Mouse (Mus musculus) heart, postnatal 0 days (tissue): Measurements from ENCODE around the gene Ttc7b. TPM values are rescaled to one million over a fixed set of nuclear protein-coding genes. Genes with fewer than 3 reads are reported as not detected.

ENCODE experiments used
- ATAC-seq: fragments of 200-750 bp; cut with Nextera tagmentation; 2 replicates; pipeline ENCODE4 v1.8.0; 2017; ENCODE audit warnings: low read depth, moderate number of reproducible peaks, moderate library complexity; ENCODE audit not compliant: insufficient read depth
- DNase-seq: peaks from one replicate; pipeline ENCODE4 v3.0.0-alpha.2; 2016; ENCODE audit warnings: low spot score
- H3K27ac ChIP-seq: fragments of 300-500 bp; sonication (generic); 2 replicates; pipeline ENCODE4 v1.5.1; 2014; ENCODE audit warnings: low read depth, mild to moderate bottlenecking
- H3K27me3 ChIP-seq: fragments of 300-500 bp; sonication (generic); 2 replicates; pipeline ENCODE4 v1.6.1; 2014; ENCODE audit warnings: low read length, mixed read lengths; ENCODE audit not compliant: control insufficient read depth, insufficient read depth
- H3K36me3 ChIP-seq: fragments of 300-500 bp; sonication (generic); replicated peaks from 2 replicates; pipeline ENCODE4 v1.6.1; 2014; ENCODE audit warnings: low read length, mixed read lengths; ENCODE audit not compliant: control insufficient read depth, insufficient read depth
- H3K4me1 ChIP-seq: fragments of 300-500 bp; sonication (generic); 2 replicates; pipeline ENCODE4 v1.6.1; 2014; ENCODE audit warnings: antibody characterized with exemption; ENCODE audit not compliant: control insufficient read depth, insufficient read depth
- H3K4me2 ChIP-seq: fragments of 300-500 bp; sonication (generic); 2 replicates; pipeline ENCODE4 v1.6.1; 2014; ENCODE audit warnings: low read depth, mild to moderate bottlenecking, low read length, moderate library complexity
- H3K4me3 ChIP-seq: fragments of 300-500 bp; sonication (generic); 2 replicates; pipeline ENCODE4 v1.5.1; 2014; ENCODE audit warnings: low read depth, low read length
- H3K9ac ChIP-seq: fragments of 300-500 bp; sonication (generic); replicated peaks from 2 replicates; pipeline ENCODE4 v1.6.1; 2014; ENCODE audit warnings: low read depth, low read length, mixed read lengths
- H3K9me3 ChIP-seq: fragments of 300-500 bp; sonication (generic); replicated peaks from 2 replicates; pipeline ENCODE4 v1.6.1; 2016; ENCODE audit warnings: low read length; ENCODE audit not compliant: control insufficient read depth
- CTCF ChIP-seq: IDR thresholded peaks from 2 replicates; pipeline ENCODE4 v1.5.1; 2016; ENCODE audit warnings: antibody characterized with exemption, control low read depth, low read depth
- EP300 ChIP-seq: IDR thresholded peaks from 2 replicates; pipeline ENCODE4 v1.6.1; 2016; ENCODE audit warnings: antibody characterized with exemption, low read depth
- WGBS: fragments of 180-500 bp; shearing (Covaris S2); extraction: QIAGEN DNeasy Blood & Tissue Kit; methylation state at CpG from one replicate; pipeline ENCODE4 v1.1.7; 2014; 5-methylcytosine and 5-hydroxymethylcytosine counted together
- polyA plus RNA-seq: library from polyadenylated mRNA; unstranded; fragments of >200 nt; fragmentation: Nextera tagmentation; extraction: Ambion mirVana; gene quantifications from 2 replicates; pipeline ENCODE4 v1.2.1, GENCODE M21; 2015
- total RNA-seq: library from RNA; depleted of rRNA; stranded (reverse); fragments of >200 nt; gene quantifications from 2 replicates; pipeline ENCODE4 v1.2.3, GENCODE M21; 2014; ENCODE audit warnings: low replicate concordance

The Ttc7b gene
- total and polyA plus RNA-seq, 2 experiments from 2014 or later, result 6.7 to 29.4 TPM

- DNase-seq, result no peak
- no peak for TF ChIP-seq EP300
- no peak for TF ChIP-seq CTCF
These were observed 5.1 kb downstream of the Ttc7b start for GRCm38 (mm10) chr12:100515493-100515892.

GRCm38 (mm10) chr12:100514611-100515010, 6.0 kb downstream of the Ttc7b start:
- ATAC-seq (no peak), DNase-seq (no peak)
- no peaks in the 10 kb centered on the region for H3K9me3 ChIP-seq
- H3K27me3 ChIP-seq, result no peaks in the 10 kb centered on the region
- peaks cover 31% of the 10 kb centered on the region for H3K4me1 ChIP-seq
- H3K36me3 ChIP-seq, result no peaks in the 10 kb centered on the region
- WGBS, result 72% methylated on average over 1 of the region's 1 CpGs
- no peak overlapping the region for H3K4me3 ChIP-seq
- TF ChIP-seq EP300 (no peak), CTCF (no peak)
- H3K4me2 ChIP-seq, result no peak overlapping the region
- H3K27ac ChIP-seq, result no peak overlapping the region
- H3K9ac ChIP-seq, result no peak overlapping the region

More at GRCm38 (mm10) chr12:100515493-100515892, 5.1 kb downstream of the Ttc7b start:
- H3K27me3 ChIP-seq, result no peaks in the 10 kb centered on the region
- ATAC-seq, result no peak
- H3K4me2 ChIP-seq, result no peak overlapping the region
- H3K4me1 ChIP-seq, result peaks cover 34% of the 10 kb centered on the region
- H3K4me3 ChIP-seq, result no peak overlapping the region
- H3K9ac ChIP-seq, result no peak overlapping the region
- H3K36me3 ChIP-seq, result no peaks in the 10 kb centered on the region
- 80% methylated on average over 4 of the region's 4 CpGs for WGBS
- no peak overlapping the region for H3K27ac ChIP-seq
- no peaks in the 10 kb centered on the region for H3K9me3 ChIP-seq

- ATAC-seq (no peak), DNase-seq (no peak)
- Histone ChIP-seq H3K27ac (peak overlapping the region; percentile 49), H3K4me2 (no peak overlapping the region), H3K36me3 (no peaks in the 10 kb centered on the region), H3K4me3 (no peak overlapping the region), H3K27me3 (no peaks in the 10 kb centered on the region), H3K9ac (no peak overlapping the region), H3K4me1 (peaks cover 25% of the 10 kb centered on the region), H3K9me3 (no peaks in the 10 kb centered on the region)
- WGBS, result 79% methylated on average over 5 of the region's 5 CpGs
- TF ChIP-seq CTCF (no peak), EP300 (no peak)
These were observed 7.5 kb downstream of the Ttc7b start for GRCm38 (mm10) chr12:100513131-100513530.

DNA sequence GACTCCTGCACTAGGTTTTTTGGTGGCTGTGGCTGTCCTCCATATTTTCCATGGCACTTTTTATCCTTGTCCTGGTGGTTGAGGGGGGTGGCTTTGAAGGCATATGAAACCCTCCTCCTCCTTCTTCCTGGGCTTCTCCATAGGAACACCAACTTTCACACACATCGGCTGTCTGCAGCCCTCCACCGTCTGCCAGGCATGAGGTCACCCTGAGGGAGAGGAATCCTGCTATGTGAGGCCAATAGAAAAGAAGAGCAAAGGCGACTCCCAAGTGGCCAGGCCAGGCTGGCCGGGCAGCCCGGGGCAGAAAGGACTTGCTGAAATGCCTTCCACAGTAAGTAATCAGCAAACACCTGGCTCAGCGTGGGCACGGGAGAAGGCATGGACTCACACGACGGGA, 8.0 kb downstream of the Ttc7b start:
- Histone ChIP-seq H3K4me2 (no peak overlapping the region), H3K9me3 (no peaks in the 10 kb centered on the region), H3K27me3 (no peaks in the 10 kb centered on the region), H3K9ac (no peak overlapping the region), H3K4me3 (no peak overlapping the region), H3K27ac (peak overlapping the region; percentile 49), H3K36me3 (no peaks in the 10 kb centered on the region), H3K4me1 (peaks cover 25% of the 10 kb centered on the region)
- TF ChIP-seq CTCF, result no peak; the same call in 1 of the 2 replicates
- no peak for TF ChIP-seq EP300
- ATAC-seq (peak; percentile 82), DNase-seq (peak; percentile 38)
- 29% methylated on average over 9 of the region's 9 CpGs for WGBS

DNA sequence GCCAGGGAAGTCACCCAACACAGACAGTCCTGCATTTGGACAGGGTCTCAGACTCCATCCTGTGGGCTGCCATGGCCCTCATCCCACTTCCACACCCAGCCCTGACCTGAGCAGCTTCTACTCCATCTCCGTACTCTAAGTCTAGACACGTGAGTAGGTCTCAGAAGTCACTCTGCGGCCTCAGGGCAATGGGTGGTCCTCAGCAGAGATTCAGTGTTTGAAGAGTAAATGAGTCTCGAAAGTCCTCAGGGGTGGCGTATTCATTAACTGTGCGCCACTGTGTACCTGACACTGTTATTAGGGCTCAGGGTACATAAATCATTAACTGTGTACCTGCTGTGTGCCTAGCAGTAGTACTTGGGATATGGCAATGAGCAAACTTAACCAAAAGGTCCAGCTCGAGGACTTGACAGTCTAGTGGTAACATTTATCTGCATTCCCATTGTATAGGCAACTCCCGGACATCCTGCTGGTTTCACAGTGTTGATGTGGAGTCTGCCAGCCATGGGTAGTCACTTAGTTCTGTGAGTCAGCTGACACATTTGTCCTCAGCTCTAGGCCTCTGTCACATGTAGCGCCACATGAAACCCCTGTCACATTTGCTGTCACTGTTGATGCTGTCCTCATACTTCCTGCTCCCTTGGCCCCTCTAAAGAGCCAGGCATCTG, 10.9 kb downstream of the Ttc7b start:
- peaks cover 10% of the 10 kb centered on the region for H3K4me1 ChIP-seq
- H3K9me3 ChIP-seq, result no peaks in the 10 kb centered on the region
- no peaks in the 10 kb centered on the region for H3K27me3 ChIP-seq
- peak overlapping the region; percentile 60; the same call in 1 of the 2 replicates for H3K27ac ChIP-seq
- ATAC-seq, result no peak
- WGBS, result 83% methylated on average over 9 of the region's 9 CpGs
- no peak for DNase-seq
- no peaks in the 10 kb centered on the region for H3K36me3 ChIP-seq
- no peak overlapping the region for H3K4me2 ChIP-seq
- TF ChIP-seq EP300 (no peak), CTCF (no peak)
- no peak overlapping the region for H3K9ac ChIP-seq
- H3K4me3 ChIP-seq, result no peak overlapping the region

DNA sequence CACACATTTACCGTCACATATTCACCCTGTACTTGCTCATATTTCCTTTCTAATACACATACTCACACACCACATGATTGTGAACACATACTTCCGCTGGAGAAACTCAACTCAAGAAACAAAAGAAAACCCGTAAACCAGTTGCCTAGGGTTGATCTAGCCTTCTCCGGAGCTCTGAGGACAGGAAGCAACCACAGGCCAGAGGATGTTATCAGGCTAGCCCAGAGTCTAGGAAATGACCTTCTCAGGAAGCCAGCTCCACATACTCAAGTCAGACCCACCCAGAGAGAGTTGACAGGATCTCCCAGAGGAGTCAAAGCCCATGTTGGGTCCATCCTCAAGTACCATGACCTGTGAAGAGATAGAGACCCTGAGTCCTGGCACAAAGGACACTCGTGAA, 12.0 kb downstream of the Ttc7b start:
- 0 out of 2 replicates have a peak, but pooled peaks have one; percentile 28 for ATAC-seq
- 66% methylated on average over 5 of the region's 5 CpGs for WGBS
- DNase-seq, result no peak
- Histone ChIP-seq H3K27me3 (no peaks in the 10 kb centered on the region), H3K4me3 (no peak overlapping the region), H3K9me3 (no peaks in the 10 kb centered on the region), H3K36me3 (no peaks in the 10 kb centered on the region), H3K4me2 (no peak overlapping the region), H3K4me1 (peaks cover 10% of the 10 kb centered on the region), H3K9ac (no peak overlapping the region), H3K27ac (peak overlapping the region; percentile 60)
- TF ChIP-seq EP300 (no peak), CTCF (no peak)
